Mouse (Mus musculus): ENCODE results near the gene Nat8f4. TPM values are rescaled to one million over a fixed set of nuclear protein-coding genes. Genes with fewer than 3 reads are reported as not detected.
"Not testable (repeated sequence)": the region's sequence is repeated elsewhere in the genome, so short reads cannot be mapped to it uniquely, and the experiment has no call there.

Nat8f4 gene
- polyA plus RNA-seq, 1 experiment from 2014 or later: 5.6 TPM

GRCm38 (mm10) chr6:85918341-85918740 is 13.7 kb upstream of the Nat8f4 start:
- WGBS: 96% methylated on average over 3 of the region's 3 CpGs

GRCm38 (mm10) chr6:85916596-85916995 is 11.9 kb upstream of the Nat8f4 start:
- Histone ChIP-seq H3K4me1 (peaks cover 16% of the 10 kb centered on the region), H3K27ac (replicated peaks) (peak overlapping the region; percentile 87), H3K36me3 (peaks cover 6% of the 10 kb centered on the region; the same call in 1 of the 2 replicates), H3K27me3 (ENCODE audit: low read depth, poor library complexity, severe bottlenecking) (no peaks in the 10 kb centered on the region), H3K4me3 (peak overlapping the region; percentile 68), H3K9me3 (replicated peaks) (no peaks in the 10 kb centered on the region)
- no peak for DNase-seq (ENCODE audit: low spot score)
- 87% methylated on average over 6 of the region's 6 CpGs for WGBS

More at GRCm38 (mm10) chr6:85918341-85918740, 13.7 kb upstream of the Nat8f4 start:
- not testable (repeated sequence) for DNase-seq (ENCODE audit: low spot score); H3K27ac ChIP-seq (replicated peaks); H3K9me3 ChIP-seq (replicated peaks); H3K27me3 ChIP-seq (ENCODE audit: low read depth, poor library complexity, severe bottlenecking); H3K4me3 ChIP-seq
- H3K4me1 ChIP-seq: peaks cover 16% of the 10 kb centered on the region
- H3K36me3 ChIP-seq: peaks cover 22% of the 10 kb centered on the region

GRCm38 (mm10) chr6:85915539-85916513 is 11.1 kb upstream of the Nat8f4 start, which contains the start of gene Nat8f1:
Nat8f1 (minus strand) TSS chr6:85915687.
- not testable (repeated sequence) for H3K9me3 ChIP-seq (replicated peaks); H3K27me3 ChIP-seq (ENCODE audit: low read depth, poor library complexity, severe bottlenecking); H3K36me3 ChIP-seq
- under 1% methylated on average over 61 of the region's 61 CpGs for WGBS
- Histone ChIP-seq H3K27ac (replicated peaks) (peak within 1 kb of the TSS; percentile 87), H3K4me3 (peak within 1 kb of the TSS; percentile 68), H3K4me1 (peaks cover 16% of the 10 kb centered on the region)
- DNase-seq (ENCODE audit: low spot score): peak; percentile 90

DNA sequence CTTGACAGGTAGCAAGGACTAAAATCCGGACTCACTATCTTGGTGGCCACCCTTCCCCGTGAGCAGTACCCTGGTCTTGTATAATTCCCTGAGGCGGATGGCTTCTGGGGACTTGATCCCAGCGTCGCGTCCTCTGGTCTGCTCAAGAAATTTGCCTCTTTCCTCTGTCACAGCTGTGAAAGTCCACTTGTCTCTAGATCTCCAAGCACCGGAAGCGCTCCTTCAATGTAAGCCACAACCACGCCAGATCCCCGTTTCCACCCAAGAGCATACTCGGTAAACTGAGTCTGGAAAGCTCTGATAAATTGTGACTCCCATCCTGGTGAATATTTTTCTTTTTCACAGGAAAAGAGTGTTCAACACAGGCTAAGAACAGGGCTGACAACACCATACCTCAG is 10.5 kb upstream of the Nat8f4 start:
- no peak for DNase-seq (ENCODE audit: low spot score)
- Histone ChIP-seq H3K27me3 (ENCODE audit: low read depth, poor library complexity, severe bottlenecking) (no peaks in the 10 kb centered on the region), H3K4me1 (peaks cover 16% of the 10 kb centered on the region), H3K36me3 (0 out of 2 replicates have a peak, but pooled peaks cover under 1% of the 10 kb centered on the region), H3K4me3 (peak overlapping the region; percentile 68), H3K9me3 (replicated peaks) (no peaks in the 10 kb centered on the region), H3K27ac (replicated peaks) (peak overlapping the region; percentile 87)
- 5% methylated on average over 11 of the region's 11 CpGs for WGBS

- no peak for DNase-seq (ENCODE audit: low spot score)
- 88% methylated on average over 3 of the region's 3 CpGs for WGBS
Observed at GRCm38 (mm10) chr6:85911587-85911986, 6.9 kb upstream of the Nat8f4 start, which contains the start of gene Tprkb. Tprkb (plus strand) TSS chr6:85911865.

GRCm38 (mm10) chr6:85909704-85910103 is 5.0 kb upstream of the Nat8f4 start:
- H3K27me3 ChIP-seq (ENCODE audit: low read depth, poor library complexity, severe bottlenecking): no peaks in the 10 kb centered on the region
- no peak for DNase-seq (ENCODE audit: low spot score)
- H3K4me3 ChIP-seq: no peak overlapping the region
- peaks cover 4% of the 10 kb centered on the region for H3K4me1 ChIP-seq
- no peaks in the 10 kb centered on the region for H3K9me3 ChIP-seq (replicated peaks)
- H3K27ac ChIP-seq (replicated peaks): no peak overlapping the region
- H3K36me3 ChIP-seq: 0 out of 2 replicates have a peak, but pooled peaks cover 2% of the 10 kb centered on the region
- WGBS: 91% methylated on average over 1 of the region's 1 CpGs

More at GRCm38 (mm10) chr6:85911587-85911986, 6.9 kb upstream of the Nat8f4 start, which contains the start of gene Tprkb:
- no peaks in the 10 kb centered on the region for H3K9me3 ChIP-seq (replicated peaks)
- H3K4me1 ChIP-seq: peaks cover 16% of the 10 kb centered on the region
- no peak within 1 kb of the TSS for H3K27ac ChIP-seq (replicated peaks)
- H3K4me3 ChIP-seq: no peak within 1 kb of the TSS
- no peaks in the 10 kb centered on the region for H3K27me3 ChIP-seq (ENCODE audit: low read depth, poor library complexity, severe bottlenecking)
- H3K36me3 ChIP-seq: 0 out of 2 replicates have a peak, but pooled peaks cover 2% of the 10 kb centered on the region

DNA sequence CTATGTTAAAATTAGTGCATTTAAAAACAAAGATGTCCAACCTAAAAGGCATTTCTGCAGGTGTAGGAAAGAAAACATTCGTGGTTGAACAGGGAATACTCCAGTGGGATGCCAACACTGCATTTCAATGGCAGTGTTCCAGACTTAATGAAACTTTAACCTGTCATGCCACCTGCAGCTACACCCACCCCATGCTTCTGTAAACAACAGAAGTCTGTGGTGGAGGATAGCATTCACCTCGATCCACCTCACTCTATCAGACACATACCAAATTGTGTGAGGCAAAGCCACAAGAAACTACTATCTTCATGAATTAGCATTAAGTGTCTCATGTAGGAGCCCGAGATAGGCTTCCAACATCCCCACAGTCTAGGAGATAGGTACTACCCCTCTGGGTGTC is 3.7 kb upstream of the Nat8f4 start:
- no peak for DNase-seq (ENCODE audit: low spot score)
- Histone ChIP-seq H3K27ac (replicated peaks) (no peak overlapping the region), H3K36me3 (0 out of 2 replicates have a peak, but pooled peaks cover 2% of the 10 kb centered on the region), H3K27me3 (ENCODE audit: low read depth, poor library complexity, severe bottlenecking) (no peaks in the 10 kb centered on the region), H3K9me3 (replicated peaks) (no peaks in the 10 kb centered on the region), H3K4me1 (peaks cover 7% of the 10 kb centered on the region), H3K4me3 (no peak overlapping the region)
- WGBS: 81% methylated on average over 3 of the region's 3 CpGs

- DNase-seq (ENCODE audit: low spot score); H3K36me3 ChIP-seq; H3K4me3 ChIP-seq; H3K4me1 ChIP-seq; H3K9me3 ChIP-seq (replicated peaks); H3K27me3 ChIP-seq (ENCODE audit: low read depth, poor library complexity, severe bottlenecking); H3K27ac ChIP-seq (replicated peaks): not testable (repeated sequence)
- WGBS: 71% methylated on average over 2 of the region's 2 CpGs
Observed at GRCm38 (mm10) chr6:85906911-85907351, 2.2 kb upstream of the Nat8f4 start.

DNA sequence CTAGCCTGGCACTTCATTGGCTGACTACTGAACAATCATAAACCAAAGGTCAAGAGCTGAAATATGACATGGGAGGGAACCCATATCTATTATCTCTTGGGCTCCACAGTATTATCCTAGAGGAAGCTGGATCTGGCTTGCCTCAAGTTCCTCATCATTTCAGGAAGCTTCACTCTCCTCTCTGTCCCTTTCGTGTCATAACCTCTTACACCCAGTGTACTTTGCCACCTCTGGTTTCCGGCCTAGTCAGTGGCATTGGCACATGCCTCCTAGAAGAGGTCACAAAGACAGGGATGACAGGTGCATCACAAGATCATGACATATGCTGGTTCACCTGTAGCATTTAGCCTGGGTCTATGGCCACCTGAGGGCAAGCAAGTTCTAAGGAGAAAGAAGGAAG is 2.4 kb downstream of the Nat8f4 start:
- Histone ChIP-seq H3K27me3 (ENCODE audit: low read depth, poor library complexity, severe bottlenecking) (no peaks in the 10 kb centered on the region), H3K36me3 (no peaks in the 10 kb centered on the region), H3K27ac (replicated peaks) (no peak overlapping the region), H3K9me3 (replicated peaks) (no peaks in the 10 kb centered on the region), H3K4me1 (peaks cover 7% of the 10 kb centered on the region), H3K4me3 (no peak overlapping the region)
- 86% methylated on average over 2 of the region's 2 CpGs for WGBS
- DNase-seq (ENCODE audit: low spot score): peak; percentile 5

GRCm38 (mm10) chr6:85898596-85899475 is 5.8 kb downstream of the Nat8f4 start:
- 77% methylated on average over 7 of the region's 8 CpGs for WGBS
- H3K4me3 ChIP-seq; H3K9me3 ChIP-seq (replicated peaks); H3K36me3 ChIP-seq; H3K4me1 ChIP-seq; H3K27ac ChIP-seq (replicated peaks); H3K27me3 ChIP-seq (ENCODE audit: low read depth, poor library complexity, severe bottlenecking): not testable (repeated sequence)
- DNase-seq (ENCODE audit: low spot score): peak; percentile 9

DNA sequence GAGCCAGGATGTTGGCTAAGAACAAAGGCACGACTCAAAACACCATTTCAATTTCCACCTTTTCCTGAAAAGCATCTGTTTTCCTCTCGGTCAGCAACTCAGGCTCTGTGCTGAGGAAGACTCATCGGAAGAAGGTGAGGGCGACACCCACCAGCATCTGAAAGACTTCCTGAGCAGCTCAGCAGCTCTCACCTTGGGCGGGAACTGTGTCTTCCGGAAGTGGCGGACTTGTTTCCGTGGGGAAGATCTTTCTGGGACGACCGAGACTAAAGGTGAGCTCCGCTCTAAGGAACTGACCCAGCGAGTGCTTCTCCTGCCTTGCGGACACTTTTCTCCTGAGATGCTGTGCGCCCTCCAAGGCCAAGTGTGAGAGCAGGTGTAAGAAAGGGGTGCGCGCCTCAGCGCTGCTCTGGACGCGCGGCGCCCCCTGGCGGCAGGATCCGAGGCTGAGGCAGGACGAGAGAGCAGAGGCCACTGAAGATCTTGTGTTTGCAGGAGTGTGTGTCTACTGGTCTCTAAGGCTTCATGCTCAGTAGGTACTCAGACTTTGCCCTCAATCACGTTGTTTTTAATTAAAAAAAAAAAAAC is 9.5 kb downstream of the Nat8f4 start:
- H3K4me1 ChIP-seq; H3K27ac ChIP-seq (replicated peaks); H3K4me3 ChIP-seq; H3K36me3 ChIP-seq; H3K27me3 ChIP-seq (ENCODE audit: low read depth, poor library complexity, severe bottlenecking): not testable (repeated sequence)
- peaks cover 22% of the 10 kb centered on the region; the same call in 1 of the 2 replicates for H3K9me3 ChIP-seq (replicated peaks)
- DNase-seq (ENCODE audit: low spot score): peak; percentile 9
- WGBS: 72% methylated on average over 25 of the region's 25 CpGs

GRCm38 (mm10) chr6:85888961-85889360 is 15.7 kb downstream of the Nat8f4 start:
- H3K27me3 ChIP-seq (ENCODE audit: low read depth, poor library complexity, severe bottlenecking): no peaks in the 10 kb centered on the region
- no peak overlapping the region for H3K4me3 ChIP-seq
- no peaks in the 10 kb centered on the region for H3K4me1 ChIP-seq
- 86% methylated on average over 2 of the region's 2 CpGs for WGBS
- H3K27ac ChIP-seq (replicated peaks): no peak overlapping the region
- peaks cover 23% of the 10 kb centered on the region for H3K9me3 ChIP-seq (replicated peaks)
- H3K36me3 ChIP-seq: no peaks in the 10 kb centered on the region
- DNase-seq (ENCODE audit: low spot score): peak; percentile 5

Data from midbrain, embryonic 10.5 days (tissue).